Mouse (Mus musculus) midbrain, embryonic 14.5 days (tissue): ENCODE measurements around the gene Prph2. TPM values are rescaled to one million over a fixed set of nuclear protein-coding genes. Genes with fewer than 3 reads are reported as not detected.

Experiments
- ATAC-seq: fragments of 200-750 bp; cut with Nextera tagmentation; 2 replicates; pipeline ENCODE4 v1.8.0; 2017; ENCODE audit warnings: moderate number of reproducible peaks, moderate library complexity; ENCODE audit not compliant: low FRiP score, low TSS enrichment
- DNase-seq: peaks from one replicate; pipeline ENCODE4 v3.0.0-alpha.2; 2015
- H3K27ac ChIP-seq: fragments of 300-500 bp; sonication (generic); replicated peaks from 2 replicates; pipeline ENCODE4 v1.5.1; 2014; ENCODE audit warnings: mild to moderate bottlenecking, low read depth, low read length, moderate library complexity
- H3K27me3 ChIP-seq: fragments of 300-500 bp; sonication (generic); 2 replicates; pipeline ENCODE4 v1.6.1; 2014; ENCODE audit warnings: low read length, control low read depth, mixed read lengths; ENCODE audit not compliant: control insufficient read depth, insufficient read depth
- H3K36me3 ChIP-seq: fragments of 300-500 bp; sonication (generic); 2 replicates; pipeline ENCODE4 v1.6.1; 2014; ENCODE audit warnings: low read length, control low read depth; ENCODE audit not compliant: control insufficient read depth, insufficient read depth
- H3K4me1 ChIP-seq: fragments of 300-500 bp; sonication (generic); 2 replicates; pipeline ENCODE4 v1.6.1; 2014; ENCODE audit warnings: mild to moderate bottlenecking, antibody characterized with exemption, low read length, control low read depth; ENCODE audit not compliant: control insufficient read depth, insufficient read depth
- H3K4me2 ChIP-seq: fragments of 300-500 bp; sonication (generic); 2 replicates; pipeline ENCODE4 v1.6.1; 2014; ENCODE audit warnings: mild to moderate bottlenecking, low read length, moderate library complexity
- H3K4me3 ChIP-seq: fragments of 300-500 bp; sonication (generic); replicated peaks from 2 replicates; pipeline ENCODE4 v1.5.1; 2014; ENCODE audit warnings: low read depth, low read length
- H3K9ac ChIP-seq: fragments of 300-500 bp; sonication (generic); replicated peaks from 2 replicates; pipeline ENCODE4 v1.6.1; 2014; ENCODE audit warnings: mild to moderate bottlenecking, low read length, moderate library complexity
- H3K9me3 ChIP-seq: fragments of 300-500 bp; sonication (generic); 2 replicates; pipeline ENCODE4 v1.6.1; 2016; ENCODE audit warnings: low read length, control low read depth, mixed read lengths; ENCODE audit not compliant: control insufficient read depth
- WGBS: fragments of 180-500 bp; shearing (Covaris S2); extraction: QIAGEN DNeasy Blood & Tissue Kit; methylation state at CpG from one replicate; pipeline ENCODE4 v1.1.7; 2014; 5-methylcytosine and 5-hydroxymethylcytosine counted together
- polyA plus RNA-seq: library from polyadenylated mRNA; unstranded; fragments of >200 nt; fragmentation: Nextera tagmentation; extraction: Ambion mirVana; gene quantifications from 2 replicates; pipeline ENCODE4 v1.2.1, GENCODE M21; 2014

Prph2 gene
- polyA plus RNA-seq, 1 experiment from 2014 or later: not detected

GRCm38 (mm10) chr17:46876371-46876950 is 33.8 kb upstream of the Prph2 start:
- no peak overlapping the region for H3K27ac ChIP-seq
- H3K27me3 ChIP-seq: no peaks in the 10 kb centered on the region
- no peaks in the 10 kb centered on the region for H3K9me3 ChIP-seq
- no peak overlapping the region for H3K4me3 ChIP-seq
- H3K9ac ChIP-seq: no peak overlapping the region
- ATAC-seq (no peak), DNase-seq (no peak)
- no peaks in the 10 kb centered on the region for H3K36me3 ChIP-seq
- H3K4me2 ChIP-seq: no peak overlapping the region
- WGBS: 82% methylated on average over 8 of the region's 8 CpGs
- 0 out of 2 replicates have a peak, but pooled peaks cover 3% of the 10 kb centered on the region for H3K4me1 ChIP-seq

DNA sequence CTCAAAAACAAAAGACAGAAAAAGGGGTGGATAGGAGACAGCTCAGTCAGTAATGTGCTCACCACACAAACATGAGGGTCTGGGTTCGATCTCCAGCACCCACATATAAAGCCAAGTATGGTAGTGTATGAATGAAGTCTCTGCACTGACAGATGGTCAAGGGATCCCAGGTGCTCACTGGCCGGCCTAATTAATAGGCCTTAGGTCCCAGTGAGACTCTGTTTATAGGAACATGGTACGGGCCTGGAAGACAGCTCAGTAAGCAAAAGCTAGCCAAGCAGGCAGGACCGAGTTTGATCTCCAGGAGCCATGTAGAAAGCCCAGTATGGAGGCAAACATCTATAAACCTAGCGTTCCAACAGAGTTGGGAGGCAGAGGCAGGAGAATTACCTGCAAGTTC is 33.2 kb upstream of the Prph2 start:
- 66% methylated on average over 5 of the region's 5 CpGs for WGBS
- no peak overlapping the region for H3K9ac ChIP-seq
- no peaks in the 10 kb centered on the region for H3K27me3 ChIP-seq
- H3K36me3 ChIP-seq: no peaks in the 10 kb centered on the region
- no peak overlapping the region for H3K4me3 ChIP-seq
- no peak overlapping the region for H3K4me2 ChIP-seq
- H3K27ac ChIP-seq: no peak overlapping the region
- no peaks in the 10 kb centered on the region for H3K9me3 ChIP-seq
- no peak for ATAC-seq
- H3K4me1 ChIP-seq: 0 out of 2 replicates have a peak, but pooled peaks cover 3% of the 10 kb centered on the region
- DNase-seq: no peak

DNA sequence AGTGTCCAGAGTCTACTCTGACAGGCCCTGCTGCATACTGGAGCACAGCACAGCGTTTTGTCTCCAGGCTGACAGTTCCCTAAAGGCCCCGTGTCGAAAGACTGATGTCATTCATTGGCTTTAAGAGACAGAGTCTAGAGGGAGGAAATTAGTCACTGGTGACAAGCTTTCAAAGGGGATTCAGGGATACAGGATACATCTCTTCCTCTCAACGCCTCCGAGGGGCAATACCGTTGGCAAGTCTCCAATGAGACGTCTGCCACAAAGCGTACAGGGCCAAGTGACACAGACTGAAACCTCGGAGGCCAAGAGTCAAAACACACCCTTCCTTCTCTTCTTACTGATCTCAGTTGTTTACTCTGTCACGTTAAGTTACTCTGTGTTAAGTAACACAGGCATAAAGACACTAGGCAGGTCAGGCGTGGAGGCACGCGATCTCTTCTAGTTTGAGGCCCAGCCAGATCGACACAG is 30.4 kb upstream of the Prph2 start:
- Histone ChIP-seq H3K9ac (no peak overlapping the region), H3K4me2 (no peak overlapping the region), H3K4me1 (no peaks in the 10 kb centered on the region), H3K27me3 (no peaks in the 10 kb centered on the region), H3K4me3 (no peak overlapping the region), H3K27ac (no peak overlapping the region; the same call in 1 of the 2 replicates), H3K9me3 (no peaks in the 10 kb centered on the region), H3K36me3 (no peaks in the 10 kb centered on the region)
- no peak for ATAC-seq
- WGBS: 52% methylated on average over 14 of the region's 14 CpGs
- peak; percentile 35 for DNase-seq

GRCm38 (mm10) chr17:46880322-46880721 is 29.9 kb upstream of the Prph2 start:
- ATAC-seq: no peak
- Histone ChIP-seq H3K27ac (no peak overlapping the region), H3K36me3 (no peaks in the 10 kb centered on the region), H3K9me3 (no peaks in the 10 kb centered on the region), H3K4me2 (no peak overlapping the region), H3K9ac (no peak overlapping the region), H3K27me3 (no peaks in the 10 kb centered on the region), H3K4me1 (no peaks in the 10 kb centered on the region), H3K4me3 (no peak overlapping the region)
- WGBS: 76% methylated on average over 2 of the region's 2 CpGs
- peak; percentile 19 for DNase-seq

GRCm38 (mm10) chr17:46881728-46882127 is 28.5 kb upstream of the Prph2 start:
- Histone ChIP-seq H3K9me3 (no peaks in the 10 kb centered on the region), H3K9ac (no peak overlapping the region), H3K4me3 (no peak overlapping the region), H3K4me1 (no peaks in the 10 kb centered on the region), H3K27me3 (no peaks in the 10 kb centered on the region), H3K4me2 (no peak overlapping the region), H3K36me3 (no peaks in the 10 kb centered on the region), H3K27ac (no peak overlapping the region)
- WGBS: 90% methylated on average over 6 of the region's 6 CpGs
- no peak for DNase-seq
- ATAC-seq: no peak

DNA sequence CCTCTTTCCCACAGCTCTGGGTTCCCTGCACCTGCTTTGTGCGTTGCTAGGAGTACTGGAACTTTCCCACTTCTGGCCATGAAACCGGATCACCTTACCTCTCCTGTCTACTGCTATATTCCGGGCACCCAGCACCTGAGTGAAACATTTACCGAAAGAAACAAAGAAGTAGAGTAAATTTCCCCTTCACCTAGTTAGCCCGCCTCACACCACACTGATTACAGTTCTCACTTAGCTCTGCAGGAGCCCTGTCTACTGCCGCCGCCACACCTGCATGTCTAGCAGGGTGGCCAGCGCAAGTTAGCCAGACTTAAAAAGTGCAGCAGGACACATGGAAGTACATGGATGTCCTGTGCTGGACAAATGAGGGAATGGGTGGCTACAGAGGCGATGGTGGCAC is 27.2 kb upstream of the Prph2 start:
- H3K9ac ChIP-seq: no peak overlapping the region
- H3K27ac ChIP-seq: no peak overlapping the region
- no peaks in the 10 kb centered on the region for H3K36me3 ChIP-seq
- H3K4me1 ChIP-seq: no peaks in the 10 kb centered on the region; the same call in 1 of the 2 replicates
- H3K4me3 ChIP-seq: no peak overlapping the region
- H3K9me3 ChIP-seq: no peaks in the 10 kb centered on the region
- 92% methylated on average over 9 of the region's 9 CpGs for WGBS
- ATAC-seq (no peak), DNase-seq (no peak)
- no peak overlapping the region for H3K4me2 ChIP-seq
- no peaks in the 10 kb centered on the region for H3K27me3 ChIP-seq

- no peak overlapping the region for H3K9ac ChIP-seq
- DNase-seq (no peak), ATAC-seq (no peak)
- no peaks in the 10 kb centered on the region for H3K9me3 ChIP-seq
- peaks cover 6% of the 10 kb centered on the region for H3K4me1 ChIP-seq
- H3K4me2 ChIP-seq: no peak overlapping the region
- no peak overlapping the region for H3K27ac ChIP-seq
- WGBS: 94% methylated on average over 6 of the region's 6 CpGs
- no peaks in the 10 kb centered on the region for H3K36me3 ChIP-seq
- no peak overlapping the region for H3K4me3 ChIP-seq
- H3K27me3 ChIP-seq: no peaks in the 10 kb centered on the region
Observed at GRCm38 (mm10) chr17:46884766-46885165, 25.5 kb upstream of the Prph2 start.

- H3K36me3 ChIP-seq: no peaks in the 10 kb centered on the region
- no peak overlapping the region for H3K9ac ChIP-seq
- H3K4me3 ChIP-seq: no peak overlapping the region
- H3K4me2 ChIP-seq: no peak overlapping the region
- H3K9me3 ChIP-seq: no peaks in the 10 kb centered on the region
- DNase-seq: no peak
- H3K27me3 ChIP-seq: no peaks in the 10 kb centered on the region
- peaks cover 6% of the 10 kb centered on the region for H3K4me1 ChIP-seq
- no peak overlapping the region for H3K27ac ChIP-seq
- 83% methylated on average over 11 of the region's 11 CpGs for WGBS
- ATAC-seq: no peak
Observed at GRCm38 (mm10) chr17:46885218-46885909, 24.9 kb upstream of the Prph2 start.
